Mouse (Mus musculus): ENCODE data around the gene Aox1. TPM values are rescaled to one million over a fixed set of nuclear protein-coding genes. Genes with fewer than 3 reads are reported as not detected.
A peak's percentile ranks its signal among the peaks of the same experiment; 100 is the strongest.
"Not testable (repeated sequence)": the region's sequence is repeated elsewhere in the genome, so short reads cannot be mapped to it uniquely, and the experiment has no call there.

Aox1 gene
- polyA plus RNA-seq, 1 experiment from 2014 or later: 0.17 TPM

- H3K27me3 ChIP-seq; H3K27ac ChIP-seq (replicated peaks); H3K36me3 ChIP-seq; H3K4me1 ChIP-seq; H3K4me2 ChIP-seq (replicated peaks); H3K9me3 ChIP-seq; H3K4me3 ChIP-seq; H3K9ac ChIP-seq (replicated peaks); ATAC-seq (ENCODE audit: low FRiP score, low read depth): not testable (repeated sequence)
- 94% methylated on average over 9 of the region's 9 CpGs for WGBS
Measured at GRCm38 (mm10) chr1:58037306-58037705, 7.6 kb downstream of the Aox1 start.

- Histone ChIP-seq H3K9ac (replicated peaks) (no peak overlapping the region), H3K4me2 (replicated peaks) (no peak overlapping the region), H3K27me3 (no peaks in the 10 kb centered on the region), H3K4me3 (no peak overlapping the region), H3K27ac (replicated peaks) (no peak overlapping the region), H3K9me3 (no peaks in the 10 kb centered on the region), H3K36me3 (no peaks in the 10 kb centered on the region), H3K4me1 (peaks cover 10% of the 10 kb centered on the region)
- no peak for ATAC-seq (ENCODE audit: low FRiP score, low read depth)
- WGBS: 74% methylated on average over 3 of the region's 3 CpGs
Measured at GRCm38 (mm10) chr1:58045076-58045475, 15.3 kb downstream of the Aox1 start.

GRCm38 (mm10) chr1:58045546-58045945 is 15.8 kb downstream of the Aox1 start:
- Histone ChIP-seq H3K36me3 (no peaks in the 10 kb centered on the region), H3K4me3 (no peak overlapping the region), H3K4me1 (peaks cover 10% of the 10 kb centered on the region), H3K27me3 (no peaks in the 10 kb centered on the region), H3K4me2 (replicated peaks) (no peak overlapping the region), H3K9ac (replicated peaks) (no peak overlapping the region), H3K9me3 (no peaks in the 10 kb centered on the region), H3K27ac (replicated peaks) (no peak overlapping the region)
- WGBS: 63% methylated on average over 5 of the region's 5 CpGs
- ATAC-seq (ENCODE audit: low FRiP score, low read depth): no peak

- Histone ChIP-seq H3K9ac (replicated peaks) (no peak overlapping the region), H3K4me3 (no peak overlapping the region), H3K9me3 (no peaks in the 10 kb centered on the region), H3K27ac (replicated peaks) (peak overlapping the region; percentile 49; the same call in 1 of the 2 replicates), H3K27me3 (no peaks in the 10 kb centered on the region), H3K36me3 (no peaks in the 10 kb centered on the region), H3K4me1 (peaks cover 10% of the 10 kb centered on the region), H3K4me2 (replicated peaks) (no peak overlapping the region)
- peak; percentile 65; the same call in 1 of the 2 replicates for ATAC-seq (ENCODE audit: low FRiP score, low read depth)
- WGBS: 58% methylated on average over 3 of the region's 3 CpGs
Measured at GRCm38 (mm10) chr1:58046721-58047290, 17.1 kb downstream of the Aox1 start.

- no peak for ATAC-seq (ENCODE audit: low FRiP score, low read depth)
- no peak overlapping the region for H3K9ac ChIP-seq (replicated peaks)
- H3K36me3 ChIP-seq: no peaks in the 10 kb centered on the region
- no peaks in the 10 kb centered on the region for H3K9me3 ChIP-seq
- H3K27me3 ChIP-seq: no peaks in the 10 kb centered on the region
- WGBS: 88% methylated on average over 5 of the region's 5 CpGs
- H3K27ac ChIP-seq (replicated peaks): no peak overlapping the region
- H3K4me2 ChIP-seq (replicated peaks): no peak overlapping the region
- peaks cover 10% of the 10 kb centered on the region for H3K4me1 ChIP-seq
- H3K4me3 ChIP-seq: no peak overlapping the region
Measured at GRCm38 (mm10) chr1:58049126-58049525, 19.4 kb downstream of the Aox1 start.

GRCm38 (mm10) chr1:58055598-58055997 is 25.9 kb downstream of the Aox1 start:
- no peaks in the 10 kb centered on the region for H3K9me3 ChIP-seq
- H3K36me3 ChIP-seq: no peaks in the 10 kb centered on the region
- no peak overlapping the region for H3K9ac ChIP-seq (replicated peaks)
- H3K4me3 ChIP-seq: no peak overlapping the region
- no peak overlapping the region for H3K4me2 ChIP-seq (replicated peaks)
- WGBS: 89% methylated on average over 11 of the region's 11 CpGs
- no peak for ATAC-seq (ENCODE audit: low FRiP score, low read depth)
- no peaks in the 10 kb centered on the region for H3K4me1 ChIP-seq
- H3K27me3 ChIP-seq: no peaks in the 10 kb centered on the region
- no peak overlapping the region for H3K27ac ChIP-seq (replicated peaks)

GRCm38 (mm10) chr1:58056074-58056807 is 26.5 kb downstream of the Aox1 start:
- H3K36me3 ChIP-seq: no peaks in the 10 kb centered on the region
- H3K27me3 ChIP-seq: no peaks in the 10 kb centered on the region
- H3K9me3 ChIP-seq: no peaks in the 10 kb centered on the region
- H3K27ac ChIP-seq (replicated peaks): no peak overlapping the region
- no peak overlapping the region for H3K4me3 ChIP-seq
- H3K4me1 ChIP-seq: no peaks in the 10 kb centered on the region
- no peak overlapping the region for H3K9ac ChIP-seq (replicated peaks)
- H3K4me2 ChIP-seq (replicated peaks): no peak overlapping the region
- ATAC-seq (ENCODE audit: low FRiP score, low read depth): no peak
- 85% methylated on average over 13 of the region's 13 CpGs for WGBS

GRCm38 (mm10) chr1:58056939-58057338 is 27.2 kb downstream of the Aox1 start:
- Histone ChIP-seq H3K27ac (replicated peaks) (no peak overlapping the region), H3K9ac (replicated peaks) (no peak overlapping the region), H3K9me3 (no peaks in the 10 kb centered on the region), H3K4me1 (no peaks in the 10 kb centered on the region), H3K4me2 (replicated peaks) (no peak overlapping the region), H3K4me3 (no peak overlapping the region), H3K27me3 (no peaks in the 10 kb centered on the region), H3K36me3 (no peaks in the 10 kb centered on the region)
- WGBS: 82% methylated on average over 11 of the region's 11 CpGs
- no peak for ATAC-seq (ENCODE audit: low FRiP score, low read depth)

- Histone ChIP-seq H3K36me3 (no peaks in the 10 kb centered on the region), H3K4me1 (no peaks in the 10 kb centered on the region), H3K4me3 (no peak overlapping the region), H3K27me3 (no peaks in the 10 kb centered on the region), H3K4me2 (replicated peaks) (no peak overlapping the region), H3K27ac (replicated peaks) (no peak overlapping the region), H3K9ac (replicated peaks) (no peak overlapping the region), H3K9me3 (no peaks in the 10 kb centered on the region)
- WGBS: 95% methylated on average over 4 of the region's 4 CpGs
- ATAC-seq (ENCODE audit: low FRiP score, low read depth): no peak
Measured at GRCm38 (mm10) chr1:58058846-58059245, 29.1 kb downstream of the Aox1 start.

- Histone ChIP-seq H3K9me3 (no peaks in the 10 kb centered on the region), H3K27me3 (no peaks in the 10 kb centered on the region), H3K36me3 (no peaks in the 10 kb centered on the region), H3K27ac (replicated peaks) (no peak overlapping the region), H3K4me3 (no peak overlapping the region), H3K9ac (replicated peaks) (no peak overlapping the region), H3K4me1 (no peaks in the 10 kb centered on the region), H3K4me2 (replicated peaks) (no peak overlapping the region)
- no peak for ATAC-seq (ENCODE audit: low FRiP score, low read depth)
- 91% methylated on average over 7 of the region's 7 CpGs for WGBS
Measured at GRCm38 (mm10) chr1:58062131-58062530, 32.4 kb downstream of the Aox1 start.

- Histone ChIP-seq H3K4me1 (no peaks in the 10 kb centered on the region), H3K9ac (replicated peaks) (no peak overlapping the region), H3K4me3 (no peak overlapping the region), H3K9me3 (no peaks in the 10 kb centered on the region), H3K4me2 (replicated peaks) (no peak overlapping the region), H3K27me3 (no peaks in the 10 kb centered on the region), H3K36me3 (no peaks in the 10 kb centered on the region), H3K27ac (replicated peaks) (no peak overlapping the region)
- 90% methylated on average over 5 of the region's 5 CpGs for WGBS
- no peak for ATAC-seq (ENCODE audit: low FRiP score, low read depth)
Measured at GRCm38 (mm10) chr1:58065151-58065550, 35.4 kb downstream of the Aox1 start.

- H3K4me2 ChIP-seq (replicated peaks): no peak overlapping the region
- no peak overlapping the region for H3K9ac ChIP-seq (replicated peaks)
- no peak overlapping the region for H3K4me3 ChIP-seq
- no peaks in the 10 kb centered on the region for H3K4me1 ChIP-seq
- 75% methylated on average over 3 of the region's 3 CpGs for WGBS
- no peaks in the 10 kb centered on the region for H3K27me3 ChIP-seq
- no peak for ATAC-seq (ENCODE audit: low FRiP score, low read depth)
- H3K36me3 ChIP-seq: no peaks in the 10 kb centered on the region
- no peak overlapping the region for H3K27ac ChIP-seq (replicated peaks)
- no peaks in the 10 kb centered on the region for H3K9me3 ChIP-seq
Measured at GRCm38 (mm10) chr1:58065606-58066005, 35.9 kb downstream of the Aox1 start.
